Mouse (Mus musculus) frontal cortex, adult (tissue): ENCODE data around the gene Fam32a.

Experiments used
- ATAC-seq: cut with Nextera tagmentation; 2 replicates; pipeline ENCODE4 v1.9.2; 2017; ENCODE audit warnings: mild to moderate bottlenecking, moderate library complexity, mixed read lengths; ENCODE audit not compliant: low TSS enrichment

The Fam32a gene

DNA sequence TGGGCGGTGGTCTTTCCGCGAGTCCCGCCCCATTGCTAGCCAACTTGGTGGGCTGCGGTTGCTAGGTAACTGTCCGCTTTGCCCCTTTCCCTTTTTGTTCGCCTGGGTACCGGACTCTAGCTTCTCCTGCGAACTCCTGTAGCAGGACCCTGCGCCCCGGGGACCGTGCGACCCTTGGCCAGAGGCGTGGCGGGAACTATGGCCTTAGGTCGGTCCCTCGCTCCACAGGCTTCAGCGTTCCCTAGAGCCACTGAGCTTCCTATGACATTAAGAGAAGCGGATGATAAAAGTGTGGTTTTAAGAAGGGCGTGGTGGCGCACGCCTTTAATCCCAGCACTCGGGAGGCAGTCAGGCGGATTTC lies 20.9 kb downstream of the Fam32a start:
- ATAC-seq: no peak; the same call in 1 of the 2 replicates

- no peak for ATAC-seq
Measured at GRCm38 (mm10) chr8:72240951-72241350, 21.4 kb downstream of the Fam32a start.

DNA sequence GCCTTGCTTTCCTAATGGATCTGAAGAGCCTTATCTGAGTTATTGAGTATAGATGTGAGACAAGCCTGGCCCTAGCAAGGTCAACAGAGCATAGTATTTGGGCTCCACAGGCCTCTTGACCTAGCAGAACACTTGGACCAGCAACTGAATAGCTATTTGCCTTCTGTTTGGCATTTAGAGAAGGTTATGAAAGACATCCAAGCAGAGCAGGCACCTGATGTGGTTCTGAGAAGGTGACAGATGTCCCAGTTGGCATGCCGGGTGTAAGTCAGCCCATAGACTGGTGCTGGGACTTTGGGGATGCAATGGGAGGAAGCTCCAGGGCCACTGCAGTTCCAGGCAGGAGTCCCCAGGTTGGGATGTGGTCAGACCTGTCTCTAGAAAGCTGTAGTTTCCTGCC lies 22.7 kb downstream of the Fam32a start:
- no peak for ATAC-seq

DNA sequence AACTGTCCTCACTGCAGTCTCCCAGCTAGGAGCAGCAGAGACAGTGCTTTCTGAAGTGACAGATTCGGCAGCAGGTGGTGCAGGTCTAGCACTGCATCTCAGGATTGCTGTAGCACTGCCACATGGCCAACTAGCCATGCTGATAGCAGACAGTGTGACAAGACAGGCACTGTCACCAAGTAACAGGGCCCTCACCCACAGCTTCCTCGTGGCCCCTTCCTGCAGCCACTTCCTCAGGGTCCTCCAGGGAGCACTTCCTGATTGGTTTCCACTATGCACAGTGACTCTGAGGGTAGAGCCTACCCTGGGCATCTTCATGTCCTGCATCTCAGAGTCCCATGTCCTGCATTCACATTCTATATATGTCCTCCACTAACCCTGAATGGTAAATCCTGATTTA lies 25.1 kb downstream of the Fam32a start:
- no peak for ATAC-seq

DNA sequence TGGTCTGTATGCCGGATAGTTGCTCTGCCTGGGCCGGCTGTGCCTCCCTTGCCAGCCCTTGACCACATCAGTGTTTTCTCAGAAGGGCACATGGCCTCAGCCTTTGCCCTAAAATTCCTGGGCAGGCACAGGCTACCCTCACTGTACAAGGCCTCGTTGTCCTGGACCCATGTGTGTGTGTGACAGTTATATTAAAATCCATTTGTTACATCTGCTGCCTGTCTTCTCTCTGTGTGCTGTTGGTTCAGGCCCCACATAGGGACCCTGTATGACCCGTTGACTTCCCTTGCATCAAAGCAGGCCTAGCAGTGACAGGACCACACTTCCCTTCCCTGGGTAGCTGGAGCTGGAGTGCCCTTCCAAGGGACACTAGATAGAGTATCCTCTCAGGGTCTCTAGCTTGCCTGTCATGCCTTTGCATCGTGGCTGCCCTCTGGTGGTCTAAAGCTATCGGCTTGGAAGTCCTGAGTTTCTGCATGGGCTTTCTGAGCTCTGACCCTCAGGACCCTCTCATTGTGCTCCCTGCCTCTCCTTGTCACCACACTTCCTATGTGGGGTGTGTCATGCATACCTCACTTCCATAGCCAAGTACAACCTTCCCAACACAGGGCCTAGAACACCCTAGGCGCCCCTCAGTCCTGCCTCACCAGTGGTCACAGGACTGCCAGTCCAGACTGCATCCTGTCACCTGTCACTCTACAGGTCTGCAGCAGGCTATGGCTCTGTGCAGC lies 37.8 kb downstream of the Fam32a start:
- ATAC-seq: no peak

DNA sequence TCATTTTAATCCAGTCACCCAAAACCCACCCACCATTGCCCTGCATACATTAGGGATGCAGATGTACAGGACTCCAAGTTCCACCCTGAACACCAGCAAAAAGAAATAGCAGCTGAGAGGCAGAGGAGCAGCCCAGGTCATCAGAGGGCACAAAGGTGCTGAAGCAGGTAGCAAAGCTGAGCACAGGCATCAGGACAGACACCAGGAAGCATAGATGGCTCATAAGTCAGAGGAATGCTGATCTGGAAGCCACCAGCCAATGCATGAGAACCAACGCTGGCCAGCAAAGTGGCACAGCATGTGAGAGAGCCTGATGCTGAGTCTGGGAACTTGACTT lies 38.3 kb downstream of the Fam32a start:
- no peak for ATAC-seq

- no peak for ATAC-seq
Measured at GRCm38 (mm10) chr8:72259862-72260261, 40.3 kb downstream of the Fam32a start.

DNA sequence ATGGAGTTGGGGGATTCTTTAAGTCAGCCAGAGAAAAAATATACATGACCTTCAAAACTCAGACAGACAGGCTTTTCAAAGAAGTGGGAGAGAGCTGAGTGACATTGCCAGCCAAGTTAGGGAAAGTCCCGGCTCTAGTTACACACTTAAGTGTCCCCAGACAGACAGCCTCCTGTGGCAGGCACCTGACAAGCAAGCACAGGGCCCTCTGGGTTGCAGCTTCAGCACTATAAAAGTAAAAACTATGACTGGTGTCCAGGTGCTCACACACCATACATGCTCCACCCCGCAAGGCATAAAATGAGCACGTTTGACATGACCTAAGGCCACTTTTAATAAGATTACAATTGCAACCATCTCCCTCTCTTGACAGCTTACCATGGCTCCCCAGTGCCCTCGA lies 41.1 kb downstream of the Fam32a start:
- ATAC-seq: no peak

DNA sequence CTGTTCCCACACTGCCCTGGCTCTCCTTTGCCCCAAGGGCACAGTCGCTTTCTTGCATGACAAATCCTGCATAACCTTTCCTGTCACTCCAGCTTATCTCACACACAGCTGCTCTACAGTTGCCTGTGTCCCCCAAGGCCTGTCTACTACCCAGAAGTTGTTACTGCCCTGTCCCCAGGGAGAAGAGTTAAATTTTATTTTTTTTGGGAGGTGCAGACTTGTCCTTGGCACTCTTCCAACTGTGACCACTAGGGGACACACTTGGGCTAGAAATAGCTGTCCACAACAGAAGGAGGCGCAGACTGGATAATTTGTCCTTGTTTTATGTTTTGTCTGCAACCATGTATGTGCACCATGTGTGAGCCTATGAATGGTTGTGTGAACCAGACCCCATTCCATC lies 41.5 kb downstream of the Fam32a start:
- ATAC-seq: 0 out of 2 replicates have a peak, but pooled peaks have one; percentile 28

- ATAC-seq: no peak
Measured at GRCm38 (mm10) chr8:72261431-72261830, 41.9 kb downstream of the Fam32a start.

GRCm38 (mm10) chr8:72261872-72262271 lies 42.3 kb downstream of the Fam32a start:
- ATAC-seq: no peak

DNA sequence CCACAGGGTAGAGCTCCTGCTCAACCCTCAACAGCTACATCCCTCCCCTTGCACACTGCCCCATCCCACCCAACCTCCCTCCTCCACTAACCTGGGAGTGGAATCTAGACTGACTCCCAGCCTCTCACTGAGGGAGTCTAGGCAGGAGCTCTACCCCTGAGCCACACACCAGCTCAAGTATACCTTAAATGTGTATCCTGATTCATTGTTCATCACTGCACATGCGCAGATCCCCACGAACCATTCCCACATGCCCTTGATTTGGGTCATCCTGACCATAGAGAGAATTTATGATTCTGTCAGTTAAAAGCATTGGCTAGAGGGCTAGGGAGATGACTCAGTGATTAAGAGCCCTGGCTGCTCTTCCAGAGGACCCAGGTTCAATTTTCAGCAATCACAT lies 43.2 kb downstream of the Fam32a start:
- no peak for ATAC-seq

- no peak for ATAC-seq
Measured at GRCm38 (mm10) chr8:72263451-72263850, 43.9 kb downstream of the Fam32a start.

GRCm38 (mm10) chr8:72265342-72265741 lies 45.8 kb downstream of the Fam32a start:
- no peak for ATAC-seq

DNA sequence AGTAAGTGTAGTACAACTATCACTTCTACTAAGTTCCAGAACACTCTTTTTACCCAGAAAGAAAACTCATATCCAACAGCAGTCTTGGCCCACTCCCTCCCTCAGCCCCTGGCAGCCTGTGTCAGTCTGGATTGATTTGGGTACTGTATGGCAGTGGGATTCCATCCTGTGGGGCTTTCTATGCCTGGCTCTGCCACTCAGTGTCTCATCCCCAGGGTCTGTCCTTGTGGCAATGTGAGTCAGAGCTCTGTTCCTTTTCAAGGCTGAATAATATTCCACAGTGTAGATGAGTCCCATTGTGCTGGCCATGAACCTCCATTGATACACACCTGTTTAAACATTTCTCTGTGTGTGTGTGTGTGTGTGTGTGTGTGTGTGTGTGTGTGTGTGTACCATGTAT lies 47.1 kb downstream of the Fam32a start:
- ATAC-seq: no peak

- ATAC-seq: no peak
Measured at GRCm38 (mm10) chr8:72267106-72267505, 47.6 kb downstream of the Fam32a start.

DNA sequence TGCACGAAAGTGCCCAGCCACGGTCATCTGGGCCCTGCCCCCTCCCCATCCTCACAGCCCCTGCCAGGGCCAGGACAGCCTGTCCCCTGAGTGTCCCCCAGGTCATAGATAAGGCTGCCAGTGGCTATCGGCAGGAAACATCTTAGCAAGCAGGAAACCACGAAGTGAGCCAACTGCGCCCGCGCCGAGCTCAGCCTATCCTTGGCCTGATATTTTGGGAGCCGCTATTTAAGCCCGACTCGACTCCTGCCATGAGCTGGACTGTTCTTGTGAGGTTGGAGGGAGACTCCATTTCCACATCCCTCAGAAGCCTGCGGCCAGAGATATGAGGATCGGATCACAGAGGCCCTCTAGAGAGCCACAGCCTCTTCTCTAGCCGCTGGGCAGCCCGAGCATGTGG lies 48.8 kb downstream of the Fam32a start:
- peak; percentile 31; the same call in 1 of the 2 replicates for ATAC-seq

- ATAC-seq: no peak
Measured at GRCm38 (mm10) chr8:72270606-72271005, 51.1 kb downstream of the Fam32a start.

- ATAC-seq: no peak
Measured at GRCm38 (mm10) chr8:72271051-72271660, 51.6 kb downstream of the Fam32a start.

DNA sequence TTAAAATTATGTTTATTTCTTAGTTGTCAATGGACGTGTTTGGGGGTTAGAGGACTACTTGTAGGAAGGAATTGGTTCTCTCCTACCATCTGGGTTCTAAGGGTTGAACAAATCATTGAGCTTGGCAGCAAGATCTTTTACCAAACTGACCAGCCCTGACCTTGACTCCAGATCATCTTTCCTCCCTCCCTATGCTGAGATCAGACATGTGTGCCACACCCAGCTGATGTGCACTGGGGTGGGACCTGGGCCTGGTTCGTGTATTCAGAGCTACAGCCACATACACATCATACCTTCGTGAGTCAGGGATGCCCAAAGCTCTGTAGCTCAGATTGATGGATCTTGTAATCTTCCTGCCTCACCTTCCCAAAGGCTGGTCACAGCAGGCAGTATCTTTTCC lies 52.2 kb downstream of the Fam32a start:
- ATAC-seq: no peak

DNA sequence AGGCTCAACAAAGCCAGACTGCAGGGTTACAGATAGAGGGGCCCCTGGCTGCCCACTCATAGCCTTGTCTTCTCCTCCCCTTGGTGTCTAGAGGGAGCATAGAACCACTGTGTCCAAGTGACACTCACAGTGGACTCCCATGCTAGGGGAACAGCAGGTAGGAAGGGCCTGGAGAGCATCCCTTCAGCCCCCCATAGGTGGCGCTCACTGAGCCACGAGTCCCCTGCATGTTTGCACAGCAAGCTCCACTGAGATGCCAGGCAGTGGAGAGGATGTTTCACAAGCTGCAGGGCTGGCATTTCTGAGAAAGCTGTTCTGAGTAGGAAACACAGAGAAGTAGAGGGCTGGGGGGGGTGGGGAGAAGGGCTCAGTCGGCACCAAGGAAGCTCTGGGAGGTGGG lies 52.8 kb downstream of the Fam32a start:
- ATAC-seq: peak; percentile 95

GRCm38 (mm10) chr8:72273111-72273770 lies 53.7 kb downstream of the Fam32a start:
- no peak for ATAC-seq

- no peak for ATAC-seq
Measured at GRCm38 (mm10) chr8:72273807-72274206, 54.3 kb downstream of the Fam32a start.
